Comparison of ENCODE assay signal across 16 mouse cellular contexts in the genomic region with DNA sequence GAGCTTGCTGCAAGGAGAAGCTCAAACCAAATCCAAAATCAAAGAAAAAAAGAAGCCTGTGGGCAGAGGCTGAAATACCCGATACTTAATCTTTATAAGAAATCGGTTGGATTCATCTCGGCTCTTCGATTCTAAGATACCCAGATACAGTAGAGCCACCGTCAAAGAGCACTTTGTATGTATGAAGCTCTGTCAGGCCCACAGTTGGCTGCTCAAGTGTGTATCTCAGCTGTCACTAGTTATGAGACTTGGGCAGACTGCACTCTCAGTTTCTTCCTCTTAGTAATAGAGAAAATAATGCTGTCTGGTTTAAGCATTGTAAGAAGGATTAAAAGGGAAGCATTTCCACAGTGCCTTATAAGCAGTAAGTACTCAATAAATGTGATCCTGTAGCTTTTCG.
"Had no signal": no experiment of that assay in that cellular context is flagged by ENCODE, and none has a peak within 500 bp of the region (broad histone marks: within the 10 kb centered on the region; RNA-seq: fewer than 3 reads in every experiment).

No protein-coding gene starts in this region.

- H3K9me3 ChIP-seq: neural tube, embryonic 13.5 days; neural tube, embryonic 15.5 days; stomach, embryonic 15.5 days had no signal

- H3K4me3 ChIP-seq: neural tube, embryonic 13.5 days; neural tube, embryonic 15.5 days; stomach, embryonic 15.5 days had no signal

- H3K9ac ChIP-seq: neural tube, embryonic 13.5 days; neural tube, embryonic 15.5 days; stomach, embryonic 15.5 days had no signal

- H3K36me3 ChIP-seq: neural tube, embryonic 13.5 days; neural tube, embryonic 15.5 days; stomach, embryonic 15.5 days had no signal

- H3K27me3 ChIP-seq: neural tube, embryonic 15.5 days; stomach, embryonic 15.5 days had no signal

- H3K4me1 ChIP-seq: neural tube, embryonic 15.5 days; stomach, embryonic 15.5 days had no signal

- H3K4me2 ChIP-seq: neural tube, embryonic 13.5 days; neural tube, embryonic 15.5 days; stomach, embryonic 15.5 days had no signal

- DNase-seq: retina, postnatal 1 day; right cerebral cortex, adult 18-20 months; right cerebral cortex, postnatal 14 days; right cerebral cortex, postnatal 25 days; right cerebral cortex, postnatal 4 days; spleen, adult 18-20 months; thymus, adult 18-20 months; thymus, adult 2 months; thymus, postnatal 14 days; thymus, postnatal 25 days; thymus, postnatal 36 days; thymus, postnatal 4 days had no signal

- H3K27ac ChIP-seq: neural tube, embryonic 13.5 days; neural tube, embryonic 15.5 days; stomach, embryonic 15.5 days; stomach, postnatal 0 days had no signal
